Mouse (Mus musculus) cerebellum, adult 2 months (tissue): Measurements from ENCODE around the gene Trpc6.
A peak's percentile ranks its signal among the peaks of the same experiment; 100 is the strongest.

Experiments used
- CTCF ChIP-seq: fragments of 200-500 bp; IDR thresholded peaks from 2 replicates; pipeline ENCODE4 v1.5.1; 2011; ENCODE audit warnings: low read depth, mild to moderate bottlenecking, control low read depth, low read length, moderate library complexity, borderline replicate concordance; ENCODE audit not compliant: insufficient read depth
- POLR2A ChIP-seq: fragments of 200-500 bp; IDR thresholded peaks from 2 replicates; pipeline ENCODE4 v1.6.1; 2011; ENCODE audit warnings: low read length, control low read depth, borderline replicate concordance; ENCODE audit not compliant: insufficient read depth

DNA sequence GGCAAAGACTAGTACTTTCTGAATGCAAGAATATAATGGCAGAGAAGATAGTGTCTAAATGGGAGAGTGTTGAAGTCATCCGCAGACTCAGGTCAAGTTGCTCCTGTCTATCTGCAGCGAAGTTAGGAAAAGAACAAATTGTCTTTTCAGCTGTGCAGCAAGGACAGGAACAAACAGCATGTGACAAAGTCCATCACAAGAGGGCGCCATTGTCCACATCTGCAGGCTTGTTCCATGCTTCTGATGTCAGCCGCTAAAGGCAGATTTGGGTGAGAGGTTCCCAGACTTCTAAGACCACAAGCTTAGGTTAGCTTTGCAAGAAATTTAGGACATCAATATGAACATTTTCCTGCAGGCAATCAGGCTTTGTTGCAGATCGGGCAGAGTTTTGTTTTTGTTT lies 156.7 kb downstream of the Trpc6 start:
- TF ChIP-seq CTCF (peak; percentile 90), POLR2A (no peak)
